Mouse (Mus musculus) liver, embryonic 13.5 days (tissue): ENCODE data around the gene Zdhhc19. TPM values are rescaled to one million over a fixed set of nuclear protein-coding genes. Genes with fewer than 3 reads are reported as not detected.

Experiments used
- ATAC-seq: fragments of 200-750 bp; cut with Nextera tagmentation; 2 replicates; pipeline ENCODE4 v1.8.0; 2017; ENCODE audit warnings: low read depth, mild to moderate bottlenecking, moderate number of reproducible peaks, moderate library complexity
- DNase-seq: peaks from one replicate; pipeline ENCODE4 v3.0.0; 2022
- H3K27ac ChIP-seq: fragments of 300-500 bp; sonication (generic); 2 replicates; pipeline ENCODE4 v1.5.1; 2015; ENCODE audit warnings: moderate library complexity, mild to moderate bottlenecking, inconsistent platforms
- H3K27me3 ChIP-seq: fragments of 300-500 bp; sonication (generic); 2 replicates; pipeline ENCODE4 v1.6.1; 2015; ENCODE audit warnings: mild to moderate bottlenecking, inconsistent platforms
- H3K36me3 ChIP-seq: fragments of 300-500 bp; sonication (generic); 2 replicates; pipeline ENCODE4 v1.6.1; 2015; ENCODE audit warnings: mild to moderate bottlenecking, inconsistent platforms
- H3K4me1 ChIP-seq: fragments of 300-500 bp; sonication (generic); replicated peaks from 2 replicates; pipeline ENCODE4 v1.6.1; 2015; ENCODE audit warnings: inconsistent platforms
- H3K4me2 ChIP-seq: fragments of 300-500 bp; sonication (generic); 2 replicates; pipeline ENCODE4 v1.6.1; 2015; ENCODE audit warnings: inconsistent platforms, mild to moderate bottlenecking, moderate library complexity
- H3K4me3 ChIP-seq: fragments of 300-500 bp; sonication (generic); replicated peaks from 2 replicates; pipeline ENCODE4 v1.5.1; 2015; ENCODE audit warnings: mild to moderate bottlenecking, inconsistent platforms
- H3K9ac ChIP-seq: fragments of 300-500 bp; sonication (generic); 2 replicates; pipeline ENCODE4 v1.6.1; 2015; ENCODE audit warnings: mild to moderate bottlenecking, inconsistent platforms
- H3K9me3 ChIP-seq: fragments of 300-500 bp; sonication (generic); replicated peaks from 2 replicates; pipeline ENCODE4 v1.6.1; 2016; ENCODE audit warnings: inconsistent platforms
- WGBS: fragments of 180-500 bp; shearing (Covaris S2); methylation state at CpG from one replicate; pipeline ENCODE4 v1.1.7; 2015; ENCODE audit not compliant: insufficient replicate concordance; 5-methylcytosine and 5-hydroxymethylcytosine counted together
- polyA plus RNA-seq: library from polyadenylated mRNA; unstranded; fragments of >200 nt; fragmentation: Nextera tagmentation; extraction: Ambion mirVana; gene quantifications from 2 replicates; pipeline ENCODE4 v1.2.1, GENCODE M21; 2015

The Zdhhc19 gene
- polyA plus RNA-seq, 1 experiment from 2014 or later = not detected

GRCm38 (mm10) chr16:32517785-32518481 is 21.9 kb downstream of the Zdhhc19 start:
- Histone ChIP-seq H3K27me3 (no peaks in the 10 kb centered on the region), H3K36me3 (no peaks in the 10 kb centered on the region), H3K4me3 (no peak overlapping the region), H3K4me1 (peaks cover 98% of the 10 kb centered on the region), H3K4me2 (no peak overlapping the region), H3K9ac (no peak overlapping the region), H3K9me3 (no peaks in the 10 kb centered on the region), H3K27ac (peak overlapping the region; percentile 67)
- 84% methylated on average over 12 of the region's 12 CpGs for WGBS
- no peak for DNase-seq
- no peak for ATAC-seq

DNA sequence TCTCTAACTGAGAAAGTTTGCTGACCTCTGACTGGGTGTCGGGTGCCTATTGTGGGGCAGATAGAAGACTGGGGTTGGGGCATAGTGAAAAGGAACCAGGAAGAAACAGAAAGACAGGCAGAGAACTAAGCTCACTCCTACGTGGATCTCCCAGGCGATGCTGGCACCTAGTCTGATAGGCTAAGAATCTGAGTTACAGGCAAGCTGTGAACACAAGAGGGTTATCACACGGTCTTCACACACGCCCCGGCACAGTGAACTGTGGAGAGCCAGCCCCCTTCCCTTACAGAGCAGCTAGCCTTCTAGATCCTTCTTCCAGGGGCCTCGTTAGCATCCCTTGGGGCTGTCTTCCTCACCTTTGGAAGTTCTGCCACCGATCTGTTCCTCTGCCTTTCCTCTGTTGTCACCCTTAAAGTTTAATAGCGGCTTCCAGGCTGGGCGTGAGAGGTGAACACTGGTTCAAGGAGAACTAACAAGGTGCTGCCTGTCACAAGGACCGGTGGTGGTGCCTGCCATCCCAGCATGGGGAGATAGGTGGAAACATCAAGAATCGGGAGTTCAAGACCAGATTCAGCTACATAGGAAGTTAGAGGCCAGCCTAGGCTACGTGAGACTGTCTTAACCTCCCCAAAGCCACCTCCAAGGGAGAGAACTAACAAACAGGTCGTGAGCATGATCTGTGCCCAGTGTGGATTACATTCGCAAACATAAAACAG is 23.7 kb downstream of the Zdhhc19 start:
- WGBS = 48% methylated on average over 15 of the region's 15 CpGs
- ATAC-seq = peak; percentile 60
- H3K9ac ChIP-seq = peak overlapping the region; percentile 51

GRCm38 (mm10) chr16:32520372-32520748 is 24.3 kb downstream of the Zdhhc19 start:
- H3K4me2 ChIP-seq = peak overlapping the region; percentile 41
- peak overlapping the region; percentile 67 for H3K27ac ChIP-seq
- no peaks in the 10 kb centered on the region for H3K9me3 ChIP-seq
- peaks cover 93% of the 10 kb centered on the region for H3K4me1 ChIP-seq
- DNase-seq (no peak), ATAC-seq (peak; percentile 57)
- H3K36me3 ChIP-seq = no peaks in the 10 kb centered on the region
- peak overlapping the region; percentile 51 for H3K9ac ChIP-seq
- no peak overlapping the region for H3K4me3 ChIP-seq
- H3K27me3 ChIP-seq = no peaks in the 10 kb centered on the region
- 10% methylated on average over 9 of the region's 9 CpGs for WGBS

More for the DNA sequence above, 23.7 kb downstream of the Zdhhc19 start:
- peaks cover 97% of the 10 kb centered on the region for H3K4me1 ChIP-seq
- H3K9me3 ChIP-seq = no peaks in the 10 kb centered on the region
- H3K4me3 ChIP-seq = no peak overlapping the region
- no peak for DNase-seq
- H3K4me2 ChIP-seq = peak overlapping the region; percentile 41
- peak overlapping the region; percentile 67 for H3K27ac ChIP-seq
- H3K27me3 ChIP-seq = no peaks in the 10 kb centered on the region
- H3K36me3 ChIP-seq = no peaks in the 10 kb centered on the region

- 62% methylated on average over 6 of the region's 6 CpGs for WGBS
- H3K4me1 ChIP-seq = peaks cover 84% of the 10 kb centered on the region
These were observed 26.6 kb downstream of the Zdhhc19 start for GRCm38 (mm10) chr16:32522578-32523194.

DNA sequence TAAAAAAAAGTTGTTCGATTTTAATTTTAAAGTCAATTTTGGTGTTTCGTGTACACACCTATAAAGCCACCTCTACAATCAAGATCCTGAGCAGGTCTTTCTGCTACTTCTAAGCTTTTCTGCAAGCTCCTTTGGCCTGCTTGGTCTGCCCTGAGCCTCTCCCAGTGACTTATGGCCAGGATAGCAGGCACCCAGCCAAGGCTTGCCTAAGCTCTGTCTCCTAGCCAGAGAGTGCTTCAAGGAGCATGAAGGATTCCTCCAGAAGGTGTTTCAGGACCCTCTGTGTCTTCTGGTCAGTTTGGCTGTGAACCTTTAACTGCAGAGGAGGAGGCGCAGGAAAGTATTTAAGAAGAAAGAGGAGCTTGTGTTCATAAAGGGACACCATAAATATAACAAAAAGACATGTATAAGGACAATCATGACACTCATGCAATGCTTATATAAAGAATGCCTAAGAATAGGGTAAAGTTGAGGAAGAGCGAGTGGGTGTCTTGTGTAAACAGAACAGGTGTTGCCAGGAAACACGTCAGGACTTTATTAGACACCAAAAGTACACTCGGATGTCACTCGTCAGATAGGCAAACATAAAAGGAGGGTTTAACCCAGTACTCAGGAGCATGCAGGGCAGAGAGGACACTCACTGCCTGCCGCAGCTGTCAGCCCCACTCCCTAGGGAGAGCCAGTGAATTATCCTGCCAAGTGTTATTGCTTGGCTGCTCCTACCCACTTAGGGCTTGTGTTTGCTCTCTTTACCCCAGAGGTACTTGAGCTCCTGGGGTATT is 27.6 kb downstream of the Zdhhc19 start:
- Histone ChIP-seq H3K4me1 (peaks cover 74% of the 10 kb centered on the region), H3K9me3 (no peaks in the 10 kb centered on the region), H3K9ac (no peak overlapping the region), H3K27ac (peak overlapping the region; percentile 65), H3K27me3 (no peaks in the 10 kb centered on the region), H3K4me2 (no peak overlapping the region), H3K4me3 (no peak overlapping the region), H3K36me3 (no peaks in the 10 kb centered on the region)
- ATAC-seq (no peak), DNase-seq (no peak)
- 84% methylated on average over 8 of the region's 8 CpGs for WGBS

More at GRCm38 (mm10) chr16:32522578-32523194, 26.6 kb downstream of the Zdhhc19 start:
- Histone ChIP-seq H3K27ac (peak overlapping the region; percentile 65), H3K9ac (peak overlapping the region; percentile 30), H3K36me3 (no peaks in the 10 kb centered on the region), H3K9me3 (no peaks in the 10 kb centered on the region), H3K27me3 (no peaks in the 10 kb centered on the region), H3K4me3 (no peak overlapping the region), H3K4me2 (no peak overlapping the region)
- DNase-seq (no peak), ATAC-seq (no peak)

DNA sequence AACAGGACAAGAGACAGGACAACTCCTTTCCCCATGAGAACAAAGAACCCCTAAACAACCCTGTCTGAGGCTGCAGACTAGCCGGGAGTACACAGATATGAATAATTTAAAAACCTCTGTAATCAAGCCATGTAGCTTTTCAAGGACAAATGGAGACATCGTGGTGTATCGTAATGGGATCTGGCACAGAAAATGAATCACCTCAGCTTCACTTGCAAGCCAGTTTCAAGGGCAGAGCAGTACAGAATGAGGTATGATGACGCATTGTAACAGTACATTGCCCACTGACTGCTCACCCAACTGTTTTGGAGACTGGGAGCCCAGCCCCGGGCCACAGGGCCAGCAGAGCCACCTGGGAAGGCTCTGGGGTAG is 28.2 kb downstream of the Zdhhc19 start:
- WGBS = 80% methylated on average over 5 of the region's 5 CpGs

GRCm38 (mm10) chr16:32526906-32527305 is 30.8 kb downstream of the Zdhhc19 start:
- H3K27me3 ChIP-seq = no peaks in the 10 kb centered on the region
- H3K27ac ChIP-seq = peak overlapping the region; percentile 12; the same call in 1 of the 2 replicates
- H3K4me2 ChIP-seq = no peak overlapping the region
- H3K36me3 ChIP-seq = no peaks in the 10 kb centered on the region
- 45% methylated on average over 7 of the region's 7 CpGs for whole genome bisulfite sequencing
- 0 out of 2 replicates have a peak, but pooled peaks cover 4% of the 10 kb centered on the region for H3K9me3 ChIP-seq
- no peak overlapping the region for H3K4me3 ChIP-seq
- ATAC-seq = 0 out of 2 replicates have a peak, but pooled peaks have one; percentile 27
- peaks cover 57% of the 10 kb centered on the region for H3K4me1 ChIP-seq
- no peak overlapping the region for H3K9ac ChIP-seq
- no peak for DNase-seq

More for the DNA sequence above, 28.2 kb downstream of the Zdhhc19 start:
- no peak overlapping the region for H3K9ac ChIP-seq
- H3K9me3 ChIP-seq = no peaks in the 10 kb centered on the region
- H3K27me3 ChIP-seq = no peaks in the 10 kb centered on the region
- H3K4me1 ChIP-seq = peaks cover 70% of the 10 kb centered on the region
- no peak overlapping the region for H3K4me3 ChIP-seq
- no peak overlapping the region for H3K4me2 ChIP-seq
- DNase-seq (no peak), ATAC-seq (no peak)
- H3K27ac ChIP-seq = peak overlapping the region; percentile 65
- no peaks in the 10 kb centered on the region for H3K36me3 ChIP-seq

DNA sequence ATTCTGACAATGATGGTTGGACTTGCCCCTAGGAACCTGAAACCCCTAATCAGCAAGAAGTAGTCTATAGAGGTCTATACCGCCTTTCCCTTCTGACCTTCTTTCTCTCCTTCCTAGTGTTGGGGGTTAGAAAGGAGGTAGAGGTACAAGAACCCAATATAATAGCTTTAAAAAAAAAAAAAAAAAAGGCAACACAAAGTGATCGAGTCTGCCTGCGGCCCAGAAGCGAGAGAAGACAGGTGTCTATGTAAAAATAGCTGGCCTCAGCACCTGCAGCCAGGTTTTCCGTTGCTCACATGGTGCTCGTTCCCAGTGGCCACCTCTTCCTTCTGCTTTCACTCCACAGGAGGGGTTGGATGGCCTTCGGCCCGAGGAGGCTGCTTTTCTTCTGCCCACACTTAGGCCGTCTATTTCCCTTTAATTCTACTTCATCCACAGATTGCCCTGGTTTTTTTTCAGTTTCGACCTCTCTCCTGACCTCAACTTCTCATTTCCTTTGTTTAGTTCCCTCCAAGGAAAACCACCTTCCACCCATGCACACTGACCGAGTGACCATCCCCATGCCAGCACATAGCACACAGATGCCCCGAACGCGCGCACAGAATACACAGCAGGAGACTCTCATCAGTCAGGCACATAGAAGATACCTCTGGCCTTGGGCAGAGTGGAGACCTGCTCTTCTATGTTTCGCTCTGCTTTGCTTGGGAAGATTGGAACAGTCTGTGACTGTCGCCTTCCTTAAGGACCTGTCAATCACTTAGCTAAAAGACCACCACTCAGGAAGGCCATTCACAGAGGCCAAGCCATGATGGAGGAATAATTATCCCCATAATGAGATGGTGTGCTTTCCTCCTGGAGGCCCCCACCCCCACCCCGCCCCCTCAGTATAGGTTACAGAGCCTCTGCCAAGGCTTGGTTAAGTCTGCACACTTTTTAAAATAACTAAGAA is 37.1 kb downstream of the Zdhhc19 start:
- H3K27me3 ChIP-seq = peaks cover 6% of the 10 kb centered on the region; the same call in 1 of the 2 replicates
- no peak overlapping the region for H3K4me3 ChIP-seq
- no peak overlapping the region; the same call in 1 of the 2 replicates for H3K27ac ChIP-seq
- WGBS = 68% methylated on average over 18 of the region's 18 CpGs
- no peak overlapping the region for H3K4me2 ChIP-seq
- peaks cover 57% of the 10 kb centered on the region for H3K4me1 ChIP-seq
- H3K9ac ChIP-seq = no peak overlapping the region
- H3K9me3 ChIP-seq = 0 out of 2 replicates have a peak, but pooled peaks cover 4% of the 10 kb centered on the region
- ATAC-seq = no peak
- no peaks in the 10 kb centered on the region for H3K36me3 ChIP-seq
- no peak for DNase-seq

- Histone ChIP-seq H3K27ac (peak overlapping the region; percentile 3; the same call in 1 of the 2 replicates), H3K9me3 (0 out of 2 replicates have a peak, but pooled peaks cover 4% of the 10 kb centered on the region), H3K9ac (peak overlapping the region; percentile 39; the same call in 1 of the 2 replicates), H3K4me1 (peaks cover 67% of the 10 kb centered on the region), H3K27me3 (peaks cover 6% of the 10 kb centered on the region; the same call in 1 of the 2 replicates), H3K36me3 (no peaks in the 10 kb centered on the region), H3K4me3 (no peak overlapping the region), H3K4me2 (no peak overlapping the region)
- WGBS = 49% methylated on average over 5 of the region's 5 CpGs
- ATAC-seq (no peak), DNase-seq (no peak)
These were observed 39.2 kb downstream of the Zdhhc19 start for GRCm38 (mm10) chr16:32535157-32535751.
